Mouse (Mus musculus): ENCODE data around the gene Tti1.

GRCm38 (mm10) chr2:158058534-158058933, 30.3 kb upstream of the Tti1 start:
- TF ChIP-seq CTCF (IDR thresholded peaks at IDR 0.05 in 2 of 3, conservative IDR thresholded peaks at IDR 0.05 in 1 of 3; ENCODE audit: control insufficient read depth in 1 of 3, insufficient read depth in 1 of 3, low read depth in 2 of 3, low read length in 3 of 3, poor library complexity in 1 of 3, severe bottlenecking in 1 of 3) (no peak), EP300 (IDR thresholded peaks at IDR 0.05; ENCODE audit: low read depth in 1 of 2, low read length in 2 of 2) (no peak)

All from MEL (cell line).